Mouse (Mus musculus): ENCODE data around the gene H2-Ke6.

- TF ChIP-seq CTCF (IDR thresholded peaks at IDR 0.05; ENCODE audit: insufficient read depth, low read depth, low read length): no peak
- no peak for TF ChIP-seq POLR2A (IDR thresholded peaks at IDR 0.05; ENCODE audit: insufficient read depth, low read depth, low read length)
These were observed 5.5 kb downstream of the H2-Ke6 start for GRCm38 (mm10) chr17:34022414-34022783.
